Mouse (Mus musculus) embryonic facial prominence, embryonic 13.5 days (tissue): ENCODE measurements around the gene Peli3. TPM values are rescaled to one million over a fixed set of nuclear protein-coding genes. Genes with fewer than 3 reads are reported as not detected.

ENCODE experiments used
- ATAC-seq: fragments of 200-750 bp; cut with Nextera tagmentation; 2 replicates; pipeline ENCODE4 v1.8.0; 2017; ENCODE audit warnings: low read depth; ENCODE audit not compliant: insufficient number of reproducible peaks, insufficient read depth, low FRiP score, low TSS enrichment
- H3K27ac ChIP-seq: fragments of 300-500 bp; sonication (generic); 2 replicates; pipeline ENCODE4 v1.5.1; 2015; ENCODE audit warnings: moderate library complexity, mild to moderate bottlenecking, inconsistent platforms
- H3K27me3 ChIP-seq: fragments of 300-500 bp; sonication (generic); 2 replicates; pipeline ENCODE4 v1.6.1; 2015; ENCODE audit warnings: mild to moderate bottlenecking, inconsistent platforms
- H3K36me3 ChIP-seq: fragments of 300-500 bp; sonication (generic); 2 replicates; pipeline ENCODE4 v1.6.1; 2015; ENCODE audit warnings: mild to moderate bottlenecking, inconsistent platforms
- H3K4me1 ChIP-seq: fragments of 300-500 bp; sonication (generic); 2 replicates; pipeline ENCODE4 v1.6.1; 2015; ENCODE audit warnings: inconsistent platforms
- H3K4me2 ChIP-seq: fragments of 300-500 bp; sonication (generic); 2 replicates; pipeline ENCODE4 v1.6.1; 2015; ENCODE audit warnings: moderate library complexity, mild to moderate bottlenecking, inconsistent platforms
- H3K4me3 ChIP-seq: fragments of 300-500 bp; sonication (generic); 2 replicates; pipeline ENCODE4 v1.5.1; 2015; ENCODE audit warnings: mild to moderate bottlenecking, inconsistent platforms
- H3K9ac ChIP-seq: fragments of 300-500 bp; sonication (generic); 2 replicates; pipeline ENCODE4 v1.6.1; 2015; ENCODE audit warnings: mild to moderate bottlenecking, inconsistent platforms
- H3K9me3 ChIP-seq: fragments of 300-500 bp; sonication (generic); 2 replicates; pipeline ENCODE4 v1.6.1; 2016; ENCODE audit warnings: inconsistent platforms
- WGBS: fragments of 180-500 bp; shearing (Covaris S2); methylation state at CpG from one replicate; pipeline ENCODE4 v1.1.7; 2015; ENCODE audit warnings: mixed read lengths; 5-methylcytosine and 5-hydroxymethylcytosine counted together
- polyA plus RNA-seq: library from polyadenylated mRNA; unstranded; fragments of >200 nt; fragmentation: Nextera tagmentation; extraction: Ambion mirVana; gene quantifications from 2 replicates; pipeline ENCODE4 v1.2.1, GENCODE M21; 2015

The Peli3 gene
- polyA plus RNA-seq, 1 experiment from 2014 or later, result 4.2 TPM

- Histone ChIP-seq H3K9ac (peak within 1 kb of the TSS; percentile 75), H3K27me3 (no peaks in the 10 kb centered on the region), H3K27ac (no peak within 1 kb of the TSS), H3K4me2 (peak within 1 kb of the TSS; percentile 61), H3K4me3 (peak within 1 kb of the TSS; percentile 65), H3K36me3 (peaks cover 51% of the 10 kb centered on the region), H3K9me3 (no peaks in the 10 kb centered on the region), H3K4me1 (peaks cover 6% of the 10 kb centered on the region; the same call in 1 of the 2 replicates)
- peak; percentile 62; the same call in 1 of the 2 replicates for ATAC-seq
- 7% methylated on average over 31 of the region's 31 CpGs for WGBS
These were observed 36.7 kb downstream of the Peli3 start, which contains the start of gene Bbs1 for GRCm38 (mm10) chr19:4905979-4906794. Gene Bbs1, minus strand, starts transcription at chr19:4906628.

- 79% methylated on average over 3 of the region's 3 CpGs for WGBS
- no peaks in the 10 kb centered on the region for H3K9me3 ChIP-seq
These were observed 43.0 kb downstream of the Peli3 start for GRCm38 (mm10) chr19:4899888-4900287.

GRCm38 (mm10) chr19:4898972-4899371 lies 44.0 kb downstream of the Peli3 start:
- Histone ChIP-seq H3K9me3 (no peaks in the 10 kb centered on the region), H3K4me3 (no peak overlapping the region), H3K9ac (no peak overlapping the region), H3K27ac (no peak overlapping the region), H3K27me3 (no peaks in the 10 kb centered on the region), H3K36me3 (peaks cover 23% of the 10 kb centered on the region), H3K4me1 (no peaks in the 10 kb centered on the region), H3K4me2 (no peak overlapping the region)
- ATAC-seq, result no peak
- WGBS, result 62% methylated on average over 9 of the region's 9 CpGs

More at GRCm38 (mm10) chr19:4899888-4900287, 43.0 kb downstream of the Peli3 start:
- H3K4me1 ChIP-seq, result no peaks in the 10 kb centered on the region
- H3K27me3 ChIP-seq, result no peaks in the 10 kb centered on the region
- H3K27ac ChIP-seq, result no peak overlapping the region
- no peak overlapping the region for H3K9ac ChIP-seq
- no peak overlapping the region for H3K4me3 ChIP-seq
- no peak for ATAC-seq
- peaks cover 23% of the 10 kb centered on the region for H3K36me3 ChIP-seq
- H3K4me2 ChIP-seq, result no peak overlapping the region

- ATAC-seq, result no peak
- H3K4me1 ChIP-seq, result no peaks in the 10 kb centered on the region
- no peak overlapping the region for H3K27ac ChIP-seq
- 51% methylated on average over 21 of the region's 21 CpGs for WGBS
- no peak overlapping the region for H3K4me2 ChIP-seq
- no peak overlapping the region for H3K4me3 ChIP-seq
- no peaks in the 10 kb centered on the region for H3K9me3 ChIP-seq
- no peak overlapping the region for H3K9ac ChIP-seq
- peaks cover 20% of the 10 kb centered on the region for H3K36me3 ChIP-seq
- H3K27me3 ChIP-seq, result no peaks in the 10 kb centered on the region
These were observed 46.0 kb downstream of the Peli3 start for GRCm38 (mm10) chr19:4896780-4897520.

GRCm38 (mm10) chr19:4891798-4892197 lies 51.1 kb downstream of the Peli3 start:
- no peak for ATAC-seq
- WGBS, result 80% methylated on average over 3 of the region's 3 CpGs
- H3K9ac ChIP-seq, result no peak overlapping the region

GRCm38 (mm10) chr19:4889791-4890190 lies 53.1 kb downstream of the Peli3 start:
- Histone ChIP-seq H3K27me3 (no peaks in the 10 kb centered on the region), H3K27ac (no peak overlapping the region), H3K4me3 (no peak overlapping the region), H3K36me3 (peaks cover 32% of the 10 kb centered on the region), H3K4me2 (no peak overlapping the region), H3K9me3 (no peaks in the 10 kb centered on the region), H3K9ac (no peak overlapping the region), H3K4me1 (no peaks in the 10 kb centered on the region)
- WGBS, result 85% methylated on average over 10 of the region's 10 CpGs
- ATAC-seq, result no peak

More at GRCm38 (mm10) chr19:4891798-4892197, 51.1 kb downstream of the Peli3 start:
- H3K4me1 ChIP-seq, result no peaks in the 10 kb centered on the region
- no peaks in the 10 kb centered on the region for H3K9me3 ChIP-seq
- no peak overlapping the region for H3K4me3 ChIP-seq
- H3K27ac ChIP-seq, result no peak overlapping the region
- H3K4me2 ChIP-seq, result no peak overlapping the region
- peaks cover 32% of the 10 kb centered on the region for H3K36me3 ChIP-seq
- H3K27me3 ChIP-seq, result no peaks in the 10 kb centered on the region

- WGBS, result 89% methylated on average over 4 of the region's 4 CpGs
- peaks cover 9% of the 10 kb centered on the region; the same call in 1 of the 2 replicates for H3K36me3 ChIP-seq
- ATAC-seq, result no peak
- no peaks in the 10 kb centered on the region for H3K27me3 ChIP-seq
- no peak overlapping the region for H3K27ac ChIP-seq
- no peak overlapping the region for H3K4me3 ChIP-seq
- H3K9ac ChIP-seq, result no peak overlapping the region
- H3K4me1 ChIP-seq, result peaks cover 5% of the 10 kb centered on the region; the same call in 1 of the 2 replicates
- H3K9me3 ChIP-seq, result no peaks in the 10 kb centered on the region
- no peak overlapping the region for H3K4me2 ChIP-seq
These were observed 59.0 kb downstream of the Peli3 start for GRCm38 (mm10) chr19:4883961-4884360.

Other genes starting within 250 kb of the Peli3 start
- gene Gm960, start 244.5 kb downstream of the Peli3 start, polyA plus RNA-seq, result 5.2 and 8.0 TPM in 2 replicates
- gene Sptbn2, start 232.0 kb downstream of the Peli3 start, polyA plus RNA-seq, result 2.6 and 2.9 TPM in 2 replicates
- gene Rbm4b, start 186.6 kb downstream of the Peli3 start, polyA plus RNA-seq, result 107 and 114 TPM in 2 replicates
- gene Rbm4, start 149.2 kb downstream of the Peli3 start, polyA plus RNA-seq, result 82.5 and 98.2 TPM in 2 replicates
- 42.5 and 51.4 TPM in 2 replicates for gene Gm21992, start 131.5 kb downstream of the Peli3 start, polyA plus RNA-seq
- 84.7 and 87.6 TPM in 2 replicates for gene Rbm14, start 131.5 kb downstream of the Peli3 start, polyA plus RNA-seq
- gene Ccs, start 103.8 kb downstream of the Peli3 start, polyA plus RNA-seq, result 60.9 and 64.3 TPM in 2 replicates
- 0.06 and 0.26 TPM in 2 replicates for gene Ccdc87, start 103.8 kb downstream of the Peli3 start, polyA plus RNA-seq
- gene Ctsf, start 88.0 kb downstream of the Peli3 start, polyA plus RNA-seq, result 40.4 and 45.8 TPM in 2 replicates
- 5.1 and 6.3 TPM in 2 replicates for gene Actn3, start 65.2 kb downstream of the Peli3 start, polyA plus RNA-seq
- gene Zdhhc24, start 64.5 kb downstream of the Peli3 start, polyA plus RNA-seq, result 10.4 and 11.1 TPM in 2 replicates
- 4.1 and 5.6 TPM in 2 replicates for gene Bbs1, start 36.5 kb downstream of the Peli3 start, polyA plus RNA-seq
- gene Dpp3, start 14.8 kb downstream of the Peli3 start, polyA plus RNA-seq, result 110 and 121 TPM in 2 replicates
- 117 and 118 TPM in 2 replicates for gene Mrpl11, start 19.0 kb upstream of the Peli3 start, polyA plus RNA-seq
- gene Npas4, start 47.2 kb upstream of the Peli3 start, polyA plus RNA-seq, result not detected in 2 replicates
- 4.3 and 5.8 TPM in 2 replicates for gene Slc29a2, start 80.7 kb upstream of the Peli3 start, polyA plus RNA-seq
- 47.1 and 49.5 TPM in 2 replicates for gene B4gat1, start 95.7 kb upstream of the Peli3 start, polyA plus RNA-seq
- gene AC124502.3, start 95.8 kb upstream of the Peli3 start, polyA plus RNA-seq, result 2.3 and 3.5 TPM in 2 replicates
- gene Brms1, start 98.2 kb upstream of the Peli3 start, polyA plus RNA-seq, result 40.6 and 42.9 TPM in 2 replicates
- gene Rin1, start 107.4 kb upstream of the Peli3 start, polyA plus RNA-seq, result 0.99 and 1.5 TPM in 2 replicates
- 89.1 and 90.6 TPM in 2 replicates for gene Cd248, start 125.0 kb upstream of the Peli3 start, polyA plus RNA-seq
- gene Tmem151a, start 142.4 kb upstream of the Peli3 start, polyA plus RNA-seq, result 2.6 and 4.6 TPM in 2 replicates
- 72.4 and 87.2 TPM in 2 replicates for gene Yif1a, start 145.4 kb upstream of the Peli3 start, polyA plus RNA-seq
- 50.6 and 60.1 TPM in 2 replicates for gene Cnih2, start 155.4 kb upstream of the Peli3 start, polyA plus RNA-seq
- gene Rab1b, start 163.9 kb upstream of the Peli3 start, polyA plus RNA-seq, result 234 and 262 TPM in 2 replicates
- gene Klc2, start 175.4 kb upstream of the Peli3 start, polyA plus RNA-seq, result 20.7 and 30.4 TPM in 2 replicates